Mouse (Mus musculus) testis, adult 2 months (tissue): Measurements from ENCODE around the gene Gltp.

Source experiments
- CTCF ChIP-seq: fragments of 200-500 bp; IDR thresholded peaks from 2 replicates; pipeline ENCODE4 v1.5.1; 2012; ENCODE audit warnings: low read depth, mild to moderate bottlenecking, inconsistent platforms, low read length, moderate library complexity; ENCODE audit not compliant: control insufficient read depth, insufficient read depth, insufficient replicate concordance
- POLR2A ChIP-seq: fragments of 200-500 bp; IDR thresholded peaks from 2 replicates; pipeline ENCODE4 v1.6.1; 2012; ENCODE audit warnings: low read depth, mild to moderate bottlenecking, inconsistent platforms, low read length, moderate library complexity; ENCODE audit not compliant: control insufficient read depth

- TF ChIP-seq CTCF (no peak), POLR2A (no peak)
These were observed 39.3 kb upstream of the Gltp start for GRCm38 (mm10) chr5:114730129-114730528.
